Mouse (Mus musculus) kidney, embryonic 16.5 days (tissue): ENCODE results near the gene Gpr141. TPM values are rescaled to one million over a fixed set of nuclear protein-coding genes. Genes with fewer than 3 reads are reported as not detected.
"Not testable (repeated sequence)": the region's sequence is repeated elsewhere in the genome, so short reads cannot be mapped to it uniquely, and the experiment has no call there.

Source experiments
- ATAC-seq: fragments of 200-750 bp; cut with Nextera tagmentation; 2 replicates; pipeline ENCODE4 v1.8.0; 2017; ENCODE audit warnings: moderate TSS enrichment; ENCODE audit not compliant: low FRiP score, low TSS enrichment
- H3K27ac ChIP-seq: fragments of 300-500 bp; sonication (generic); 2 replicates; pipeline ENCODE4 v1.5.1; 2014; ENCODE audit warnings: low read length
- H3K27me3 ChIP-seq: fragments of 300-500 bp; sonication (generic); 2 replicates; pipeline ENCODE4 v1.6.1; 2014; ENCODE audit warnings: low read length, control low read depth, mixed read lengths; ENCODE audit not compliant: insufficient read depth
- H3K36me3 ChIP-seq: fragments of 300-500 bp; sonication (generic); 2 replicates; pipeline ENCODE4 v1.6.1; 2014; ENCODE audit warnings: low read length, control low read depth, mixed read lengths; ENCODE audit not compliant: insufficient read depth
- H3K4me1 ChIP-seq: fragments of 300-500 bp; sonication (generic); 2 replicates; pipeline ENCODE4 v1.6.1; 2014; ENCODE audit warnings: low read length, control low read depth, mixed read lengths; ENCODE audit not compliant: insufficient read depth
- H3K4me2 ChIP-seq: fragments of 300-500 bp; sonication (generic); replicated peaks from 2 replicates; pipeline ENCODE4 v1.6.1; 2014; ENCODE audit warnings: low read depth, low read length
- H3K4me3 ChIP-seq: fragments of 300-500 bp; sonication (generic); 2 replicates; pipeline ENCODE4 v1.5.1; 2014; ENCODE audit warnings: mild to moderate bottlenecking, low read length
- H3K9ac ChIP-seq: fragments of 300-500 bp; sonication (generic); replicated peaks from 2 replicates; pipeline ENCODE4 v1.6.1; 2014; ENCODE audit warnings: low read length
- H3K9me3 ChIP-seq: fragments of 300-500 bp; sonication (generic); 2 replicates; pipeline ENCODE4 v1.6.1; 2016; ENCODE audit warnings: low read length, control low read depth
- WGBS: fragments of 180-500 bp; shearing (Covaris S2); extraction: QIAGEN DNeasy Blood & Tissue Kit; methylation state at CpG from one replicate; pipeline ENCODE4 v1.1.7; 2014; 5-methylcytosine and 5-hydroxymethylcytosine counted together
- polyA plus RNA-seq: library from polyadenylated mRNA; unstranded; fragments of >200 nt; fragmentation: Nextera tagmentation; extraction: Ambion mirVana; gene quantifications from 2 replicates; pipeline ENCODE4 v1.2.1, GENCODE M21; 2015

The Gpr141 gene
- polyA plus RNA-seq, 1 experiment from 2014 or later: 0.25 TPM

GRCm38 (mm10) chr13:19821639-19822038 lies 2.4 kb downstream of the Gpr141 start:
- Histone ChIP-seq H3K4me2 (no peak overlapping the region), H3K9ac (no peak overlapping the region), H3K27me3 (no peaks in the 10 kb centered on the region), H3K36me3 (no peaks in the 10 kb centered on the region), H3K4me3 (no peak overlapping the region), H3K4me1 (no peaks in the 10 kb centered on the region), H3K9me3 (no peaks in the 10 kb centered on the region), H3K27ac (no peak overlapping the region)
- no peak for ATAC-seq

DNA sequence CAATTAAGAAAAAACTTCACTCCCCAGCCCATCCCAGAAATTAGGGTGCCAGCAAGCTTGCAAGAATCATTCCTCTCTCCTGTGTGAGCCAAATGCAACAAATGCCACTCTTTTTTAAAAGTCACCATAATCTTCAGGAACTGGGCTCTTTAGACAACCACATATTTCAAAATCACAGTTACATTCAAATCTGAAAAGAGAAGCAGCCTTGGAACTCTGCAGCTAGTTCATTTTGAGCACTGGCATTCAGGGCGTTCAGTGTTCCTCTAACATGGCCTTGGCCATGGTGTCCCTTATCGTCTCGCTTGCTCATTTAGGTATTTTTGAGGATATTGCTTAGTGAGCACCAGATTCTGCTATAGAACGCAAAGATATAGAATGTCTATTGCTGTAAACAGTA lies 4.1 kb downstream of the Gpr141 start:
- 90% methylated on average over 4 of the region's 4 CpGs for WGBS
- H3K9me3 ChIP-seq: no peaks in the 10 kb centered on the region
- no peak overlapping the region for H3K9ac ChIP-seq
- H3K36me3 ChIP-seq: no peaks in the 10 kb centered on the region
- no peak for ATAC-seq
- H3K4me1 ChIP-seq: no peaks in the 10 kb centered on the region
- H3K27ac ChIP-seq: no peak overlapping the region
- H3K4me2 ChIP-seq: no peak overlapping the region
- no peaks in the 10 kb centered on the region for H3K27me3 ChIP-seq
- no peak overlapping the region for H3K4me3 ChIP-seq

DNA sequence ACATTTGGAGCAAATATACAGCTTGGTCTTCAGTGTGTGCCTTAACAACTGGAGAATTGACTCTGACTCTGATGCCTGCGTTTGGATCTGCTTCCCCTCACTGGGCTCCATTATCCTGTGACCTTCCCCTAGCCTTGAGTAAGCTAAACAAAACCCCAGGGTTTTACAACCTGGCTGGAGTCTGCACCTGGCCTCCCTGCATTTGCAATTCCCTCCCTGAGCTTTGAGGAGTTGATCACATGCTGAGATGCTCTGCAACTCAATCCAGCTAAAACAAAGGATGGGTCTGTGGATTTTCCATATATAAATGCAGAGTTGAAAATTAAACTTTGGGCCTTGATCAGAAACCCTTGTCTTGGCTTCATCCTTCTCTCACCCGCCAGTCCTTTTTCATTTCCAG lies 4.8 kb downstream of the Gpr141 start:
- H3K36me3 ChIP-seq: no peaks in the 10 kb centered on the region
- H3K4me1 ChIP-seq: no peaks in the 10 kb centered on the region
- no peak overlapping the region for H3K9ac ChIP-seq
- no peak overlapping the region for H3K4me2 ChIP-seq
- H3K9me3 ChIP-seq: no peaks in the 10 kb centered on the region
- H3K4me3 ChIP-seq: no peak overlapping the region
- no peak overlapping the region for H3K27ac ChIP-seq
- ATAC-seq: no peak
- H3K27me3 ChIP-seq: no peaks in the 10 kb centered on the region
- WGBS: 32% methylated on average over 2 of the region's 2 CpGs

- Histone ChIP-seq H3K27me3 (no peaks in the 10 kb centered on the region), H3K9me3 (no peaks in the 10 kb centered on the region), H3K4me2 (no peak overlapping the region), H3K9ac (no peak overlapping the region), H3K4me1 (no peaks in the 10 kb centered on the region), H3K27ac (no peak overlapping the region), H3K4me3 (no peak overlapping the region), H3K36me3 (no peaks in the 10 kb centered on the region)
- 87% methylated on average over 3 of the region's 3 CpGs for WGBS
- no peak for ATAC-seq
Measured at GRCm38 (mm10) chr13:19794942-19795341, 29.1 kb downstream of the Gpr141 start.

DNA sequence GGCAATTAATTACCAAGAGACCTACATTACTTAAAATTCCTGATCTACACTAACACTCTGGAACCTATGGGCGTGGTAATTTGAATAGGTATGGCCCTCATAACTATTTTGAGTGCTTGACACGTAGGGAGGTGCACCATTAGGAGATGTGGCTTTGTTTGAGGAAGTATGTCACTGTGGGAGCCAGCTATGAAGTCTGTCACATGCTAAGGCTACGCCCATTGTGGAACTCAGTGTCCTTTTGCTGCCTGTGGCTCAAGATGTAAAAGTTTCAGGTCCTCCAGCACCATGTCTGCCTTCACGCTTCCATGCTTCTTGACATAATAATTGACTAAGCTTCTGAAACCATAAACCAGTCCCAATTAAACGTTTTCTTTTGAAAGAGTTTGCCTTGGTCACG lies 29.6 kb downstream of the Gpr141 start:
- Histone ChIP-seq H3K4me2 (no peak overlapping the region), H3K9me3 (no peaks in the 10 kb centered on the region), H3K27ac (no peak overlapping the region), H3K4me1 (no peaks in the 10 kb centered on the region), H3K27me3 (no peaks in the 10 kb centered on the region), H3K36me3 (no peaks in the 10 kb centered on the region), H3K9ac (no peak overlapping the region), H3K4me3 (no peak overlapping the region)
- ATAC-seq: no peak
- 58% methylated on average over 6 of the region's 6 CpGs for WGBS

DNA sequence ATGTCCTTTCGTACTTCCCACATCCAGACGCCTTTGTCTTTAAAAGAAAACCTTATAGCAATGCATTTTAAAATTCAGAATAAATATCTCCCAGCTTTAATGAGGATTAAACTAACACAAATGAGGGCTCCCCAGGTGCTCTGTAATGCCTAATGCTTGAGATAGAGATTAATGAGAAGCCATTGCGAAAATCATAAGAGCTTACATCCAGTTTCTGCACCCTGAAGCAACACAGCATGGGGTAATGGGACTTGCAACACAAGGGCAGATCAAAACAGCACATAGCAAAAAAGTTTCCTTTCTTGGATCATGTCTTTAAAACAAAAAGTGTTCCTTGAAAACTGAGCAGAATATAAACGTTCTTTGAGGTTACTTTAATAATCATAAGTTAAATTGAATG lies 30.3 kb downstream of the Gpr141 start:
- no peaks in the 10 kb centered on the region for H3K36me3 ChIP-seq
- 87% methylated on average over 4 of the region's 4 CpGs for WGBS
- no peak overlapping the region for H3K27ac ChIP-seq
- H3K27me3 ChIP-seq: no peaks in the 10 kb centered on the region
- no peaks in the 10 kb centered on the region for H3K4me1 ChIP-seq
- ATAC-seq: no peak
- H3K4me3 ChIP-seq: no peak overlapping the region
- no peaks in the 10 kb centered on the region for H3K9me3 ChIP-seq
- no peak overlapping the region for H3K4me2 ChIP-seq
- H3K9ac ChIP-seq: no peak overlapping the region

GRCm38 (mm10) chr13:19787946-19788345 lies 36.1 kb downstream of the Gpr141 start:
- not testable (repeated sequence) for H3K4me2 ChIP-seq, H3K4me1 ChIP-seq, H3K9ac ChIP-seq, H3K4me3 ChIP-seq, H3K27ac ChIP-seq, ATAC-seq, H3K27me3 ChIP-seq, H3K36me3 ChIP-seq, H3K9me3 ChIP-seq
- WGBS: 44% methylated on average over 1 of the region's 1 CpGs

DNA sequence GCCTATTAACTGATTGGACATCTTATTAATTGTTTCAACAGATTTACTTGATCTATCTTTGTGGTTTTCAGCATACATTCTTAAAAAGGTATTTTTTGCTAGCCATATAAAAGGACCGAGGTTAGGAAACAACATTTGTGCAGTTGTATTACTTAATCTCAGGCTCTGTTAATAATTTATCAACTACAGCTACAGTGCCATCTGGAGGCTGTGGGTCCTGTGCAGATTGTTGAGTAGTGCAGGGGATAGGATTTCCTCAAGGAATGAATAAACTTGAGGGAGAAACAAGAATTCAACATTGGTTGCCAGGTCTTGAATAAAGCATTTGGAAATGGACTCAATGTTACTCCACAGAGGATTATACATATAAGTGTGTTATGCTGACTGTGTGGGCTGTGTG lies 53.9 kb downstream of the Gpr141 start:
- no peak overlapping the region for H3K9ac ChIP-seq
- WGBS: 71% methylated on average over 1 of the region's 1 CpGs
- no peak overlapping the region for H3K27ac ChIP-seq
- no peaks in the 10 kb centered on the region for H3K36me3 ChIP-seq
- no peak for ATAC-seq
- H3K4me1 ChIP-seq: no peaks in the 10 kb centered on the region
- no peaks in the 10 kb centered on the region for H3K27me3 ChIP-seq
- H3K4me2 ChIP-seq: no peak overlapping the region
- no peaks in the 10 kb centered on the region for H3K9me3 ChIP-seq
- no peak overlapping the region for H3K4me3 ChIP-seq

- Histone ChIP-seq H3K4me3 (no peak overlapping the region), H3K4me2 (no peak overlapping the region), H3K9ac (no peak overlapping the region), H3K9me3 (no peaks in the 10 kb centered on the region), H3K4me1 (no peaks in the 10 kb centered on the region), H3K27ac (no peak overlapping the region), H3K36me3 (no peaks in the 10 kb centered on the region), H3K27me3 (no peaks in the 10 kb centered on the region)
- no peak for ATAC-seq
- WGBS: 75% methylated on average over 2 of the region's 2 CpGs
Measured at GRCm38 (mm10) chr13:19767202-19767601, 56.9 kb downstream of the Gpr141 start.

- H3K4me3 ChIP-seq: no peak overlapping the region
- WGBS: 93% methylated on average over 4 of the region's 4 CpGs
- no peaks in the 10 kb centered on the region for H3K4me1 ChIP-seq
- H3K36me3 ChIP-seq: no peaks in the 10 kb centered on the region
- no peaks in the 10 kb centered on the region for H3K27me3 ChIP-seq
- no peak overlapping the region for H3K27ac ChIP-seq
- ATAC-seq: no peak
- H3K9me3 ChIP-seq: no peaks in the 10 kb centered on the region
- H3K9ac ChIP-seq: no peak overlapping the region
- no peak overlapping the region for H3K4me2 ChIP-seq
Measured at GRCm38 (mm10) chr13:19764276-19764675, 59.8 kb downstream of the Gpr141 start.

GRCm38 (mm10) chr13:19763211-19763610 lies 60.8 kb downstream of the Gpr141 start:
- Histone ChIP-seq H3K36me3 (no peaks in the 10 kb centered on the region), H3K27ac (no peak overlapping the region), H3K4me1 (no peaks in the 10 kb centered on the region), H3K27me3 (no peaks in the 10 kb centered on the region), H3K4me2 (no peak overlapping the region), H3K9me3 (no peaks in the 10 kb centered on the region), H3K9ac (no peak overlapping the region), H3K4me3 (no peak overlapping the region)
- WGBS: 95% methylated on average over 1 of the region's 1 CpGs
- ATAC-seq: no peak
